Mouse (Mus musculus): Measurements from ENCODE around the gene Eps8l3. TPM values are rescaled to one million over a fixed set of nuclear protein-coding genes. Genes with fewer than 3 reads are reported as not detected.

The Eps8l3 gene
- polyA plus RNA-seq, 1 experiment from 2014 or later: not detected

DNA sequence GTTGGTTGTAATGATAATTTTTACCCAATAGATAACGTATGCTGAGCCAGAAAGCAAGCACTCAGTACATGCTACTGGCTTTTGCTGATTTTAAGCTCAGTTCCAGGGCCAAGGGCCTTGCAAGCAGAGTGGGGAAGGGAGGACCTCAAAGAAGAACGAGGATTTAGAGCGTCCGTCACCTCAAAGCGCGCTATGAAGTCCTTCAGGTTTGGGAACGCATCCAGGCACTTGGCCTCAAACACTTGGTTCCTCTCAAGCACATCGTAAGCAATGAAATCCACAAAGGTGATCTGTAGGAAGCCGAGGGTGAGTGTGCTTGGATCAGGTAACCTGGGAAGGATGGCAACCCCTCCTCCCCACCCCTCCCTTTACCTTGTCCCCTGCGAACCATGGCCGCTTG is 51.7 kb downstream of the Eps8l3 start:
- ATAC-seq (ENCODE audit: low FRiP score, low TSS enrichment): no peak
- Histone ChIP-seq H3K9ac (ENCODE audit: low read depth, low read length) (no peak overlapping the region), H3K4me1 (ENCODE audit: control insufficient read depth, insufficient read depth, low read length) (peaks cover 7% of the 10 kb centered on the region; the same call in 1 of the 2 replicates), H3K4me3 (ENCODE audit: low read length) (no peak overlapping the region), H3K27ac (ENCODE audit: low read depth, low read length) (no peak overlapping the region), H3K4me2 (replicated peaks; ENCODE audit: low read depth, low read length) (no peak overlapping the region), H3K27me3 (ENCODE audit: control insufficient read depth, insufficient read depth, low read length) (no peaks in the 10 kb centered on the region), H3K9me3 (ENCODE audit: control insufficient read depth, low read length) (no peaks in the 10 kb centered on the region), H3K36me3 (ENCODE audit: control insufficient read depth, insufficient read depth, low read length) (no peaks in the 10 kb centered on the region)
- 73% methylated on average over 11 of the region's 11 CpGs for WGBS

DNA sequence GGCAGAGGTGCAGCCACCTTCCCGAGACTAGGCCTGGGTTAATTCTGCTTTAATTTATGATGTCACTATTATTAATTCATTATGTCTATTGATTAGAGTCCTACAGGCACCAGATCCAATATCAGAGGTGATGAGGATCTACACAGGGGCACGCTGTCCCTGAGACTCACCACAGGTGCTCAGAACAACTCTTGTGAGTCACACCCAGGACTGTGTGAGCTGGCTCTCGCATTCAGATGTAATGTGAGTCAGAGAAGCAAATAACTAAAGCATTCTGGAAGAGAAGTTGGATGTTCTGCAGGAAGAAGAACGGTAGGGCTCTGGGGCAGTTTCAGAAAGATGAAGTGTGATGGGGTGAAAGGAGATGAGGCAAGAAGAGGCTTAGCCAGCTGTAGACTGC is 52.2 kb downstream of the Eps8l3 start:
- ATAC-seq (ENCODE audit: low FRiP score, low TSS enrichment): no peak
- H3K27me3 ChIP-seq (ENCODE audit: control insufficient read depth, insufficient read depth, low read length): no peaks in the 10 kb centered on the region
- no peak overlapping the region for H3K9ac ChIP-seq (ENCODE audit: low read depth, low read length)

DNA sequence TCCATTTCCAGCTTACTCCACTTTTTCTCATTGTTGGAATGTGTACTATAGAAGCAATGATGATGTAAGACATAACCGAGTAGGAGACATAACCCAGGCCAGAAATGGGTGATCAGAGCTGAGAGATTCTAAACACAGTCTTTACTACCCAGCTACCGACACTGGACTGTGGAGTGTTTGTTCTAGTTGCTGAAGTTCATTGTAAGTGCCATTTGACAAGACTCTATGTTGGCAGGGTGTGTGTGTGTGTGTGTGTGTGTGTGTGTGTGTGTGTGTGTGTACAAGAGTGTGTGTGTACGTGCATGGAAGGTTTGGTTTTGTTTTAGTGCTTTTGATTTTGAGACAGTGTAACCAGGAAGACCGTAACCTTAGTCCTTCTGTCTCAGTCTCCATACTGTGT is 52.7 kb downstream of the Eps8l3 start:
- H3K27me3 ChIP-seq (ENCODE audit: control insufficient read depth, insufficient read depth, low read length): no peaks in the 10 kb centered on the region
- no peak overlapping the region for H3K27ac ChIP-seq (ENCODE audit: low read depth, low read length)
- no peak overlapping the region for H3K9ac ChIP-seq (ENCODE audit: low read depth, low read length)
- H3K4me3 ChIP-seq (ENCODE audit: low read length): no peak overlapping the region
- 73% methylated on average over 4 of the region's 4 CpGs for WGBS
- H3K4me2 ChIP-seq (replicated peaks; ENCODE audit: low read depth, low read length): no peak overlapping the region
- H3K36me3 ChIP-seq (ENCODE audit: control insufficient read depth, insufficient read depth, low read length): no peaks in the 10 kb centered on the region
- peaks cover 7% of the 10 kb centered on the region; the same call in 1 of the 2 replicates for H3K4me1 ChIP-seq (ENCODE audit: control insufficient read depth, insufficient read depth, low read length)
- ATAC-seq (ENCODE audit: low FRiP score, low TSS enrichment): no peak
- no peaks in the 10 kb centered on the region for H3K9me3 ChIP-seq (ENCODE audit: control insufficient read depth, low read length)

More for the DNA sequence above, 52.2 kb downstream of the Eps8l3 start:
- no peaks in the 10 kb centered on the region for H3K9me3 ChIP-seq (ENCODE audit: control insufficient read depth, low read length)
- H3K4me2 ChIP-seq (replicated peaks; ENCODE audit: low read depth, low read length): no peak overlapping the region
- WGBS: 81% methylated on average over 4 of the region's 4 CpGs
- H3K36me3 ChIP-seq (ENCODE audit: control insufficient read depth, insufficient read depth, low read length): no peaks in the 10 kb centered on the region
- peaks cover 7% of the 10 kb centered on the region; the same call in 1 of the 2 replicates for H3K4me1 ChIP-seq (ENCODE audit: control insufficient read depth, insufficient read depth, low read length)
- no peak overlapping the region for H3K4me3 ChIP-seq (ENCODE audit: low read length)
- H3K27ac ChIP-seq (ENCODE audit: low read depth, low read length): no peak overlapping the region

DNA sequence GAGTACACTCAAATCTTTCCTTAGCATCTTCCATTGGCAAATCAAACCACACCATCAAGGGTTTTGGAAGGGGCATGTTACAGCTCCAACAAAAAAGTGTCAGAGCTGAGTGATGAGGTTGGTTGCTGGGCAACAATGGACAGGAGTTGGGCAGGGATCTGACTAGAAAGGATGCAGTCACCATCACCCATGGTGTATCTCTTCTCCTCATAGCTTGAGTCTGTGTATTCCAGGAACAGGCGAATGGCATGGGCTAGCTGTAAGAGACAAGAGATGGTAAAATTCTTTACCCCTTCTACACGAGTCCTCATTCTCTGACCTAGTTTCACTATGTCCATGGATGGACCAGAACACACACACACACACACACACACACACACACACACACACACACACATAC is 54.1 kb downstream of the Eps8l3 start:
- ATAC-seq (ENCODE audit: low FRiP score, low TSS enrichment): no peak; the same call in 1 of the 2 replicates
- no peak overlapping the region for H3K9ac ChIP-seq (ENCODE audit: low read depth, low read length)
- no peak overlapping the region for H3K27ac ChIP-seq (ENCODE audit: low read depth, low read length)

GRCm38 (mm10) chr3:107931670-107932069 is 54.6 kb downstream of the Eps8l3 start, which contains the start of gene Gstm7:
Gene Gstm7, minus strand, starts transcription at chr3:107931817.
- peak; percentile 96 for ATAC-seq (ENCODE audit: low FRiP score, low TSS enrichment)
- Histone ChIP-seq H3K9ac (ENCODE audit: low read depth, low read length) (no peak within 1 kb of the TSS), H3K4me2 (replicated peaks; ENCODE audit: low read depth, low read length) (peak within 1 kb of the TSS; percentile 43), H3K27ac (ENCODE audit: low read depth, low read length) (no peak within 1 kb of the TSS), H3K4me3 (ENCODE audit: low read length) (peak within 1 kb of the TSS; percentile 28; the same call in 1 of the 2 replicates), H3K36me3 (ENCODE audit: control insufficient read depth, insufficient read depth, low read length) (no peaks in the 10 kb centered on the region), H3K9me3 (ENCODE audit: control insufficient read depth, low read length) (no peaks in the 10 kb centered on the region), H3K4me1 (ENCODE audit: control insufficient read depth, insufficient read depth, low read length) (peaks cover 7% of the 10 kb centered on the region; the same call in 1 of the 2 replicates), H3K27me3 (ENCODE audit: control insufficient read depth, insufficient read depth, low read length) (no peaks in the 10 kb centered on the region)
- WGBS: 6% methylated on average over 10 of the region's 10 CpGs

More for the DNA sequence above, 54.1 kb downstream of the Eps8l3 start:
- H3K4me1 ChIP-seq (ENCODE audit: control insufficient read depth, insufficient read depth, low read length): peaks cover 7% of the 10 kb centered on the region; the same call in 1 of the 2 replicates
- no peaks in the 10 kb centered on the region for H3K9me3 ChIP-seq (ENCODE audit: control insufficient read depth, low read length)
- H3K27me3 ChIP-seq (ENCODE audit: control insufficient read depth, insufficient read depth, low read length): no peaks in the 10 kb centered on the region
- WGBS: 66% methylated on average over 2 of the region's 2 CpGs
- no peaks in the 10 kb centered on the region for H3K36me3 ChIP-seq (ENCODE audit: control insufficient read depth, insufficient read depth, low read length)
- H3K4me3 ChIP-seq (ENCODE audit: low read length): peak overlapping the region; percentile 28; the same call in 1 of the 2 replicates
- peak overlapping the region; percentile 43 for H3K4me2 ChIP-seq (replicated peaks; ENCODE audit: low read depth, low read length)

DNA sequence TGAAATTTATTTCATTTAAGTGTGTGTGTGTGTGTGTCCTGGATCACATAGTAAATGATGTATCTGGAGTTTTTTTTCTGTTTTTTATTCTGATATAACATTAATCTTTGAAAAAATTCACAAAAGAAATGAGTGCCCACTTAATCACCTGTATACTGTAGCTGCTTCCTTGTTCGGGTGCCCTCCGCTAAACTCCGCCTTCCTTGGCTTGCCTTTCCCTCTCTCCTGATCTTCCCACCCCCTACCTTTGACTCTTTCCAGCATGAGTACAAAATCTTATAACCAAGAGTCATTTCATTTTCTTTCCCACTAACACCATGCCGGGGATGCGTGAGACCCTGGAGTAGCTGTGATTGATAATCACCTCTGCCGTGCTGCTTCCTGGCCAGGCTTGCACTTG is 55.1 kb downstream of the Eps8l3 start:
- H3K9me3 ChIP-seq (ENCODE audit: control insufficient read depth, low read length): no peaks in the 10 kb centered on the region
- no peaks in the 10 kb centered on the region for H3K36me3 ChIP-seq (ENCODE audit: control insufficient read depth, insufficient read depth, low read length)
- no peak overlapping the region for H3K4me2 ChIP-seq (replicated peaks; ENCODE audit: low read depth, low read length)
- no peak for ATAC-seq (ENCODE audit: low FRiP score, low TSS enrichment)
- no peak overlapping the region for H3K4me3 ChIP-seq (ENCODE audit: low read length)
- H3K9ac ChIP-seq (ENCODE audit: low read depth, low read length): no peak overlapping the region
- H3K27ac ChIP-seq (ENCODE audit: low read depth, low read length): no peak overlapping the region
- H3K27me3 ChIP-seq (ENCODE audit: control insufficient read depth, insufficient read depth, low read length): no peaks in the 10 kb centered on the region
- WGBS: 80% methylated on average over 6 of the region's 6 CpGs
- H3K4me1 ChIP-seq (ENCODE audit: control insufficient read depth, insufficient read depth, low read length): peaks cover 7% of the 10 kb centered on the region; the same call in 1 of the 2 replicates

- Histone ChIP-seq H3K4me1 (ENCODE audit: control insufficient read depth, insufficient read depth, low read length) (no peaks in the 10 kb centered on the region), H3K27ac (ENCODE audit: low read depth, low read length) (no peak overlapping the region), H3K9me3 (ENCODE audit: control insufficient read depth, low read length) (no peaks in the 10 kb centered on the region), H3K36me3 (ENCODE audit: control insufficient read depth, insufficient read depth, low read length) (no peaks in the 10 kb centered on the region), H3K4me2 (replicated peaks; ENCODE audit: low read depth, low read length) (no peak overlapping the region), H3K4me3 (ENCODE audit: low read length) (no peak overlapping the region), H3K9ac (ENCODE audit: low read depth, low read length) (no peak overlapping the region), H3K27me3 (ENCODE audit: control insufficient read depth, insufficient read depth, low read length) (no peaks in the 10 kb centered on the region)
- no peak for ATAC-seq (ENCODE audit: low FRiP score, low TSS enrichment)
- WGBS: 84% methylated on average over 3 of the region's 3 CpGs
Observed at GRCm38 (mm10) chr3:107935268-107935667, 58.2 kb downstream of the Eps8l3 start.

- H3K4me2 ChIP-seq (replicated peaks; ENCODE audit: low read depth, low read length): no peak overlapping the region
- no peak overlapping the region for H3K27ac ChIP-seq (ENCODE audit: low read depth, low read length)
- H3K27me3 ChIP-seq (ENCODE audit: control insufficient read depth, insufficient read depth, low read length): no peaks in the 10 kb centered on the region
- no peak overlapping the region for H3K4me3 ChIP-seq (ENCODE audit: low read length)
- no peaks in the 10 kb centered on the region for H3K9me3 ChIP-seq (ENCODE audit: control insufficient read depth, low read length)
- WGBS: 63% methylated on average over 3 of the region's 3 CpGs
- no peaks in the 10 kb centered on the region for H3K4me1 ChIP-seq (ENCODE audit: control insufficient read depth, insufficient read depth, low read length)
- H3K9ac ChIP-seq (ENCODE audit: low read depth, low read length): no peak overlapping the region
- H3K36me3 ChIP-seq (ENCODE audit: control insufficient read depth, insufficient read depth, low read length): no peaks in the 10 kb centered on the region
- ATAC-seq (ENCODE audit: low FRiP score, low TSS enrichment): no peak
Observed at GRCm38 (mm10) chr3:107935888-107936287, 58.9 kb downstream of the Eps8l3 start.

- H3K9ac ChIP-seq (ENCODE audit: low read depth, low read length): no peak overlapping the region
- H3K27ac ChIP-seq (ENCODE audit: low read depth, low read length): no peak overlapping the region
- 41% methylated on average over 3 of the region's 3 CpGs for WGBS
- no peaks in the 10 kb centered on the region for H3K36me3 ChIP-seq (ENCODE audit: control insufficient read depth, insufficient read depth, low read length)
- H3K9me3 ChIP-seq (ENCODE audit: control insufficient read depth, low read length): no peaks in the 10 kb centered on the region
- peaks cover 7% of the 10 kb centered on the region for H3K4me1 ChIP-seq (ENCODE audit: control insufficient read depth, insufficient read depth, low read length)
- peak; percentile 20; the same call in 1 of the 2 replicates for ATAC-seq (ENCODE audit: low FRiP score, low TSS enrichment)
- H3K4me3 ChIP-seq (ENCODE audit: low read length): no peak overlapping the region
- H3K27me3 ChIP-seq (ENCODE audit: control insufficient read depth, insufficient read depth, low read length): no peaks in the 10 kb centered on the region
- H3K4me2 ChIP-seq (replicated peaks; ENCODE audit: low read depth, low read length): no peak overlapping the region
Observed at GRCm38 (mm10) chr3:107939403-107939802, 62.4 kb downstream of the Eps8l3 start.
